Comparison of ENCODE assay signal across 20 mouse cellular contexts in genomic region chr3:117138720-117139119, GRCm38 (mm10).
"Had no signal": no experiment of that assay in that cellular context is flagged by ENCODE, and none has a peak within 500 bp of the region (broad histone marks: within the 10 kb centered on the region; RNA-seq: fewer than 3 reads in every experiment).

No protein-coding gene starts in this region.

- H3K27ac ChIP-seq: kidney, embryonic 15.5 days; left cerebral cortex, adult 2 months; liver, embryonic 13.5 days; neural tube, embryonic 13.5 days; stomach, postnatal 0 days had no signal

- DNase-seq: kidney, adult 8-10 months; kidney, postnatal 10 days; kidney, postnatal 36 days; layer of hippocampus, postnatal 36 days; liver, embryonic 13.5 days; lung, adult 2 months; lung, postnatal 14 days; lung, postnatal 4 days; right cerebral cortex, adult 18-20 months; right cerebral cortex, postnatal 14 days; right cerebral cortex, postnatal 4 days; thymus, adult 2 months; thymus, postnatal 14 days; thymus, postnatal 4 days had no signal

- H3K27me3 ChIP-seq: kidney, embryonic 15.5 days; liver, embryonic 13.5 days; neural tube, embryonic 13.5 days had no signal

- H3K4me3 ChIP-seq: kidney, embryonic 15.5 days; left cerebral cortex, adult 2 months; liver, embryonic 13.5 days; myocyte; neural tube, embryonic 13.5 days had no signal

- H3K4me1 ChIP-seq: kidney, embryonic 15.5 days; liver, embryonic 13.5 days; neural tube, embryonic 13.5 days had no signal

- H3K36me3 ChIP-seq: kidney, embryonic 15.5 days; liver, embryonic 13.5 days; neural tube, embryonic 13.5 days had no signal

- H3K4me2 ChIP-seq: kidney, embryonic 15.5 days; liver, embryonic 13.5 days; midbrain, embryonic 11.5 days; neural tube, embryonic 13.5 days had no signal

- H3K9me3 ChIP-seq: kidney, embryonic 15.5 days; liver, embryonic 13.5 days; neural tube, embryonic 13.5 days had no signal

- H3K9ac ChIP-seq: kidney, embryonic 15.5 days; liver, embryonic 13.5 days; neural tube, embryonic 13.5 days had no signal
